Mouse (Mus musculus): Measurements from ENCODE around the gene Calu.
"Not testable (repeated sequence)": the region's sequence is repeated elsewhere in the genome, so short reads cannot be mapped to it uniquely, and the experiment has no call there.

The Calu gene

DNA sequence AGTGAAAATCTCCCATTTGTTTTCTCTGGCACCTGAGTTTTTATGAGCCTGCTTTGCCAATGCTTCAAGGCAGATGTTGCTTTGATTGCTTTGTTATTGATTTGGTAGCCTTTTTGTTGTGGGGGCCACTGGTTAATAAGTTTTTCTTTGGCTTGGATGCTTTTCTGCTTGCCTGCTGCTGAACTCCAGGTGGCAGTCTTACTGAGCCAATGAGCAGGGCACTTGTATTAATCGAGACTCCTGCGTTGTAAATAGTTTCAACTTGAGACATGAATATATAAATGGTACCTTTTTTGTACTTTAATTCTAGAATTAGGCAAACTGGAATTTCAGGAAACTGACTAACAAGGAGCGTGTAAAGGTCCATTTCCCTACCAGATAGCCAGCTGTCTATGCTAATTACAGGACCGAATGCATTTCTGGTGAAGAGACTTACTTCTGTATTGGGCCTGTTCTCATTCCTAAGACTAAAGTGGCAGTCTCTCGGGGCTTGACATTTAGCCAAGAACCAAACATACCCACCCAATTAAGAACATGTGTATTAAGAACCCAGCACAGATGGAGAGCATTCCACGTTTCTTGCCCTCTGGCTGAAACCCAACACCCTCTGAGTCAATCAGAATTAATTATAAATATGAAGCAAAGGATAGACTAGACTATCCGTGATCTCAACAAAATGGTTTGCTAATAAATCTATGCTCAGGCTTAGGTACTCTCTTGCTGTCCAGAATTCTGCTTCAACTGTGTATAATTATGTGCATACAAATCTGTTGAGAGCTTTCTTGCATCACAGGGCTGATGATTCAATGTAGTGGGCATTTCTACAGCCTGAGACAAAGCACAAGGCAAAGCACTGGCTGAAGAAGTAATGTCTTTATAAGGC lies 14.6 kb downstream of the Calu start:
- DNase-seq (ENCODE audit: low spot score in 2 of 2): no peak

DNA sequence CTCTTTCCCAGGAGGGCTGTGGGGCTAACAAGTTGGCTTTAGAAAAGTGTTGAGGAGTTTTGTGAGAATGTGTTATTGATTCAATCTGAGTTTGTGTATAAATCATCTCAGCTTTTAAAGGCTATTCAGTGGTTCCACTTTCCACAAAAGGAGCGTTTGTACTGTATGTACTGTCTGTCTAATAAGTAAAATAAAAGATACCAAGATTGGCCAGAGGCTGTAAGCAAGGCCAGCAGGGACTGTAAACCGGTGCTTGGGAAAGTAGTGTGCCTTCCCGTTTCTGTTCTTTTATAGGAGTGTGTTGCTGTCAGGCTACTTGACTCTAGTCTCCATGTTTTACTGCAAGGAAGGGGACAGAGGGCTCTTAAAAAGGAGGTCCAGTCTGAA lies 15.3 kb downstream of the Calu start:
- DNase-seq (ENCODE audit: low spot score in 2 of 2): no peak

DNA sequence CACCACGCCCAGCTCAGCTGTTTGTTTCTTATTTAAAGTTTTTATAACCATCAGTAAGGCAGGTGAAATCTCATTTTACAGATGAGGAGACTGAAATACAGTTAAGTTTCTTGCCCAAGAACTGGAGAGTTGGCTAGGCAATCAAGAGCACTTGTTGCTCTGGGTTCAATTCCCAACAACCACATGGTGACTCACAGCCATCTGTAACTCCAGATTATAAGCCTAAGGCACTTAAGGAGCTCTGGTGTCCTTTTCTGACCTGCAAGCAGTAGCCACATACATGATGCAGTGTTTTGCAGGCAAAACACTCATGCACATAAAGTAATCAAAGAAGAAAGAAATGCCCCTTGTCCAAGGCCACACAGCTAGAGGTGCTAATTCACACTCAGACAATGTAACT lies 17.4 kb downstream of the Calu start:
- no peak for DNase-seq (ENCODE audit: low spot score in 2 of 2)

DNA sequence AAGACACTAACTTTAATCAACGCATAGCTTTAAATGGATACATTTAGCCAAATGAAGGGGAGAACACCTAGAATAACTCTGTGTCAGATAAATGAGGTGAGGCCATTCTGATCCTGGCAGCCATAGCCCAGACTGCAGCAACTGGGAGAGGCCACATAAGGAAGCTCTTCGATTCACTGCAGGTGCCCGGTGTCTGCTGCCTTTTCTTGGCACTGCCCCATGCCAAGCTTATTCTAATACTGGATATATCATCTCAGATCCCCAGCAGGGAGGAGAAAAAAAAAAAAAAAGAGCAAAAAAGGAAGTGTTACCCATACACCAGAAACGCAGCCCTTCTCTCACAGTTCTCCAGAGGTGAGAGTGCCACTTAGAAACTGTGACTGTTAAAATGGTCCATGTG lies 29.5 kb downstream of the Calu start:
- no peak for DNase-seq (ENCODE audit: low spot score in 2 of 2)

DNA sequence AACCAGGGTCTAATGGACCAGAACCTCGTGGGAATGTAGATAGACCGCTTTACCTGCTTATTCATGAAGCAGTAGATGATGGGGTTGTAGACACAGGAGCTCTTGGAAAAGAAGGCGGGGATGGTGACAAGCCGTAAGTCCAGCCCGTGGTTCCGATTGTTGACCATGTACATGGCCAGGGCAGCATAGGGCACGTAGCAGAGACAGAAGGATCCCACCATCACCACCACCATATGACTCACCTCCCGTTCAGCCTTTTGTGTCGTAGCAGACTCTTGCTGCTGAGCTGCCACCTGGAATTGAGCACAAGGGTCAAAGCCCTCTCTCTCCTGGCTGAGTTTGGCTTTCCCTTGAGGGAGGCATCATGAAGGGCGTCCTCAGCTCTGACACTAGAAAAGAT lies 30.8 kb downstream of the Calu start:
- DNase-seq (ENCODE audit: low spot score in 2 of 2): no peak

DNA sequence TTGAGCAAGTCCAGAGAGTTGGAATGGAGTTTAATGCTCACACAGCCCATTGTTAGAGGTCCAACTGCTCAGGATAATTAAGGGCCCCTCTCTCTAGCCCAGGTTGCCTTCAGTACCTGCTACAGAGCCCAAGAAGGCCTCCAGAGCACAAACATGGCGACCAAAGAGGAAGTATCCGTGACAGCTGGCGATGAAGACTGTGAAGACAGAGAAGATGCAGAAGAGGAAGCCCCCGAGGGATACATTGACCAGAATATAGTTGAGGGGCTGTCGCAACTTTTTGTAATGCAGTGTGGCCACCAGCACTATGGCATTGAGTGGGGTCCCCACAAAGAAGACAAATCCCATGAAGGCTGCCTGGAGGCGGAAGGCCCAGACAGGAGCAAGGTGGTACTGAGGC lies 32.1 kb downstream of the Calu start:
- no peak for DNase-seq (ENCODE audit: low spot score in 2 of 2)

DNA sequence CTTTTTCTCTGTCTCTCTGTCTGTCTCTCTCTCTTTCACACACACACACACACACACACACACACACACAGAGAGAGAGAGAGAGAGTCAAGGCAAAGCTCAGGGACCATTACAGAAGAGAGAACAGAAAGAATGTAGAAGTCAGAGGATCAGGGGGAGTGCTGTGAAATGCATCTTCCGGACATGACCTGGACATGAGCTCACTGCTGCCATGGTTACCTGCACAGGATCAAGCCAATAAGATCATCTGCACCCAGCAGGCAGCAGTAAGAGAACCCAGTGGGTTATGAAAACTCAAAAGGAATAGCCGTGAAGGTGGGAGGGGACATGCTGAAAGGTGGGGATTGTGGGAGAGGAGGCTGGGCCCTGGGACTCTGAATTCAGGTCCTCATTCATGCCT lies 34.6 kb downstream of the Calu start:
- no peak for DNase-seq (ENCODE audit: low spot score in 2 of 2)

DNA sequence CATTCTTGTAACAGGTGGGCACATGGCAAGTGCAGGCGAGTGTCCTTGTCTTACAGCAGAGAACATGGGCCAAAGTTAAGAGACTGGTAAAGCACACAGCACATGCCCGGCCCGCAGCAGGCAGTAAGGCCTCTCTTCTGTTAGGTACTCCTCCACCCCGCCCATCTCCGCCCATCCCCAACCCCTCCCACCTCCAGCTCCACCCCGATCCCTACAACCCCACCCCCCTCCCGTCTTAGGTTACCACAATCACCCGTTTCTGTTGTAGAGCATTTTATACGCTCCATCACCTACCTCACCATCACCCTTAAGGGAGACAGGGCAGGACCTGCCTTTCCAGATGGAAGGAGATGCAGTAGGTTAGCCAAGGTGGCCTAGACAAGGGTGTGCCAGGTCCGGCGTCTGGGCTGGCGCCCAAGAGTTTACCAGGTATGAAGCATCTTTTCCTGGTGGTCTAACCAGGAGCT lies 40.2 kb downstream of the Calu start, which contains the start of gene Opn1sw:
TSS of gene Opn1sw (minus strand) at position 417 of the 467 bp plus-strand sequence.
- DNase-seq (ENCODE audit: low spot score in 2 of 2): no peak

DNA sequence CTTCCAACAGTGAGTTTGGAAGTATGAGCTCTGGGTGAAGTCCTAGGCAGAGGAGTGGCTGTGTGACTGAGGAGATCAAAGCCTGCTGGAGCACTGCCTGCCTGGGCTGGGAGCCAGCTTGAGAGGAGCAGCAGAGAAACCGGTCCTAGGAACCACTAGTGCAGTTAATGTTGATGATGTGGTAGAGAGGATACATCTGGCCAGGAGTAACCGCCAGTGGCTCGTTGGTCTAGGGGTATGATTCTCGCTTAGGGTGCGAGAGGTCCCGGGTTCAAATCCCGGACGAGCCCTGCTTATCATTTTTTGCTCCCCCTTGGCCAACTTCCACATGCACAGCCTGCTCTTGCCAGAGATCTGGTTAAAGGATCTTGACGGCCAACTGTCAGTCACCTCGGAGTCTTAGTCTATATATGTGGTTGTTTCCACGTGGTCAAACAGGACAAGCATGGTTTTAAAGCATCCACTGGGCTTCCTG lies 40.8 kb downstream of the Calu start:
- DNase-seq (ENCODE audit: low spot score in 2 of 2): peak; percentile 78 to 84

DNA sequence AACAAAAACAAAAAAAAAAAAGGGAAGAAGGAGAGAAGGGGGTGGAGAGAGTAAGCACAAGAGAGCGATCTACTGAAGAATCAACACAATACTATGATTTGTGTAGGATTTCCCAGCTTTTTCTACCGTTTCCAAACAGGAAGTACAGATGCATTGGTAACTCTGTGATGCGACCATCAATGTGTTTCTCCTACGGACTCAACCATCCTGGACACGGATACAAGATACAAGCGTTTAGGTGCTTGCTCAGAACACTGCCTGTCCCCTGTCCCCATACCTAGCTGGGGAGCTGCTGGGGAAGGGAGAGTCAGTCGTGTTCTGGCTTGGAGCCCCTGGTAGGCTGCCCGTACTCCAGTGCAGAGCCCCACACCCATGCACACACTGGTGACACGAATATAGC lies 41.6 kb downstream of the Calu start:
- no peak for DNase-seq (ENCODE audit: low spot score in 2 of 2)

DNA sequence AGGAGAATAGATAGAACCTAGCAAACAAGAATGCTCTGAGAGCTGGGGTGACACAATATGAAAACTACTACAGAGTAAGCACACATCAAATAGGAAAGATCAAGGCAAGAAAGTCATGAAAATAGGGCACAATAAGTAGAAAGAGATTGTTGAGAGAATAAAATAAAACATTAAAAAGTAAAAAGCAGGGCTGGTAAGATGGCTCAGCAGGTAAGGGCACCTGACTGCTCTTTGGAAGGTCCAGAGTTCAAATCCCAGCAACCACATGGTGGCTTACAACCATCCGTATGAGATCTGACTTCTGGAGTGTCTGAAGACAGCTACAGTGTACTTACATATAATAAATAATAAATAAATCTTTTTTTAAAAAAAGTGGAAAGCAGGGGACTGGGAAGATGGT lies 42.6 kb downstream of the Calu start:
- not testable (repeated sequence) for DNase-seq (ENCODE audit: low spot score in 2 of 2)

DNA sequence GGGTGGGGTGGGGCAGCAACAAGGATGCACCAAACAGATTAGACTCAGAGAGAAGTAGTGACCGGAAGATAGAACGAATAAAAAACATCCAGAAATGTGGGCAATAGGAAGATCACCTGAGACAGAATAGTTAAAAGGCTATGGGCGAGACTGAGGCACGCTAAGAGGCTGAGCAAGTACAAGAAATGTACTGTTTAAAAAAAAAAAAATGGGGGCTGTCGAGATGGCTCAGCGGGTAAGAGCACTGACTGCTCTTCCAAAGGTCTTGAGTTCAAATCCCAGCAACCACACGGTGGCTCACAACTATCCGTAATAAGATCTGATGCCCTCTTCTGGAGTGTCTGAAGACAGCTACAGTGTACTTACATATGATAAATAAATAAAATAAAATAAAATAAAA lies 43.4 kb downstream of the Calu start:
- not testable (repeated sequence) for DNase-seq (ENCODE audit: low spot score in 2 of 2)

DNA sequence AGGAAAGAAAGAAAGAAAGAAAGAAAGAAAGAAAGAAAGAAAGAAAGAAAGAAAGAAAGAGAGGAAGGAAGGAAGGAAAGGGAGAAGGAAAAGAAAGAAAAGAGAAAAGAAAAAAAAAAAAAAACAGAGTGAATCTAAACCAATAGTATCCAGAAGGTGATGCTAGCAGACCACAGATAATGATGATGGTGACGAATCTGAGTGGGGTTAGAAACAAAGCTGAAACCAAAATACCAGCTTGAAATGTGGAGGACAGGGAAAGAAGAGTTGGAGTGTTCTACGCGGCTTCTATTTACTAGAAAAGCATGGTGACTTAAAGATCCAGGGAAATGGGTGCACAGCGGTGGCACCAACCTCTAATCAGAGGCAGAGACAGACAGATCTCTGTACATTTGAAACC lies 43.9 kb downstream of the Calu start:
- DNase-seq (ENCODE audit: low spot score in 2 of 2): no peak

DNA sequence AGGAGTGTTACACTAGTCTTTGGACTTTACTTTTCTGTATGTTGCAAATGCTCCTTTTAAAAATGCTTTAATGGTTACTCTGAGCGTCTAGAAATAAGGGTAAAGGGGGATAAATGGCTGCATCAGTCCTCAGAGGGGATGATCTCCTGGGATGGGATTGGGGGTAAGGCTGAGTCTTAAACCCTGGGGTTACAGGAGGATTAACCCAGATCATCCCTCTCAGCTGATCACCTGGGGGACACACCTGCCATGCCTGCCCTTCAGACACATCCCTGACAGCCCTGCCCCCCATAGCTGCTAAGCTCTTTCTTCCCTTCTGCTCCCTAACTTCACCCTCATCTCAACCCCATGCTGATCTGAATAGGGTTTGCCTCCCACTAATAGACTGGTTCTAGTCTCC lies 46.4 kb downstream of the Calu start:
- no peak for DNase-seq (ENCODE audit: low spot score in 2 of 2)

DNA sequence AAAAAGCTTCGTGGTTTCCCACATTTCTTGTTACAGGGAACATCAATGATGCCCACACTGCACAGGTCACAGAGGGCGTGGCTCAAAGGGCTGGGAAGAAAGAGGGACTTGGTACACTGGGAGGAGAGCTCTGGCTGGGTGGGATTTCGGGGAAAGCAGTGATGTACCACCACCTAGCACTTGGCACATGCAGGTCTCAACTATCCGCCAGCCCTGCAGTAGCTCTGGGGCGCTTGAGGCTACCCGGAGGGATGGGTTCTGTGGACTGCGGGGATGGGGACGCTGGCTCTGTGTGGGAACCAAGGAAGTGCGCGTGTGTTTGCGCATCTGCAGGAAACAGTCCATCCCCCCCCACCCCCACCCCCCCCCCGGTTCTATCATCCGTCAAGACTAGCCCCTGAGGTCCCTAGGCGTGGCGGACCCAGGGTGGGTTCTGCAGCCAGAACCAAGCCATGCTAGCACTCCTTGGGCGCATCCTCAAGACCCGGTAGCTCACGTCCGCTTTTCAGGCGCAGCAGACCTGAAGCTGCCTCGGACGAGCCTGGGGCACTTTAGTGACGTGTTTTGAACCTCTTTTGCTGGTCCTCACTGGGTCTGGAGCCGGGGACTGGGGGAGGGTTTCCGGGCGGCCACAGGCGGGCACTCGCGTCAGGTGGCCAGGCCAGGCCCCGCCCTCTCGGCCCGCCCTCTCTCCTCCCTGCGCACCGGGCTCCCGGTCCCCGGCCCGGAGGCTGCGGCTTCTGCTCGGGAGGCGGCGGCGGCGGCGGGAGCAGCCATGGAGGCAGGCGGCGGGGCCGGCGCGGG lies 48.2 kb downstream of the Calu start, which contains the start of gene Ccdc136:
TSS of gene Ccdc136 (plus strand) at position 400 of the 804 bp plus-strand sequence.
- peak; percentile 78 to 82 for DNase-seq (ENCODE audit: low spot score in 2 of 2)

DNA sequence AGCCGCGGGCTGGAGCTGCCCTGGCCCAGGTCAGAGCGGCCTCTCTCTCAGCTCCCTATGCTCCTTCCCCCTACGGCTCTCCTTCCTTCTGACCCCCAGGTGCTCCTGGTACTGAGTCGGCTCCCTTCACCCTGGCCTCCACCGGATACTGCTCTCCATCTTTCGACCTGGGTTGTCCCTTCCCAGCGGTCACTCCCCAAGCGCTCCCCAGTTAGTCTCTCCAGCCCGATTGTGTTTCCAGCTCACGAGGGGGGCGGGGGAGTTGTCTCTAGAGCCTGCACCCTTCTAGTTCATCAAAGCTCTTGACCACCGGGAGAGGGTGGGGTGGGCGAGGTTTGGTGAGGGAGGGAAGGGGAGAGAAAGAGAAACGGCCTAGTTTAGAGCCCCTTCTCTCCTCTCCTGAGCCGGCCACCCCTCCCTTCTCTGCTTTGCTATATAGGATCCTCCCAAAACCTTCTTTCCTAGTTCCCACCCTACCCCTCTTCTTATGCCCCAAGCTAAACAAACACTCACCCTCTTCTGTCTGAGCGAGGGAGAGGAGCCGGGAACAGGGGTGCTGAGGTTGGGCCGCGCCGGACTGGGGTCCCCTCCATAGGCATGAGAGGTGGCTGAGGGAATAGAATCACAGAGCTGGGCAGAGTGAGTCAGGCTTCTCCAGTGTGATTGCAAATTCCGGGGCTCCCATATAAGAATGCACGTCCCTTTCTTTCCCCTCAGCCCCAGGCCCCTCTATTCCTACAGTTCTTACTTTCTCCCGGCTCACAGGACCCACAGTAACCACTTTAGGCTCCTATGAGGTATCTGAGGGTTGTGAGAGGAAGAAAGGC lies 49.1 kb downstream of the Calu start:
- no peak for DNase-seq (ENCODE audit: low spot score in 2 of 2)

DNA sequence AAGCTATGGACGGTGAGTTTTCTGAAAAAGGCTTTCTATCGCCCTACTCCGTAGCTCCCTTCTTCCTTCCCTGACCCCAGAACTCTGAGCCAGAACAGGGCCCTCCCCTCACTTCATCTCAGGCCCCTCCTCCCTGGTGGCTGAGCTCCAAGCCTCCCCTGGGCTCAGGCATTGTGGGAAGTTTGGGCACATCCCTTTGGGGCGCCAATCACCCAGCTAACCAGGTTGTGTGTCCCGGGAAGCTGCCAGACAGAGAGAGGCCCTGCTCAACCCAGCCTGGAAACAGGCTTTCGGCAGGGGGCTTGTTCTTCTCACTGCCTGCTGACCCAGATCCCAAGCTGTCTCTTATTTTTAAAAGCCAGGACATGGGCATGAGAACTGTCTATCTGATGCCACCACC lies 49.7 kb downstream of the Calu start:
- DNase-seq (ENCODE audit: low spot score in 2 of 2): peak; percentile 31 to 37

DNA sequence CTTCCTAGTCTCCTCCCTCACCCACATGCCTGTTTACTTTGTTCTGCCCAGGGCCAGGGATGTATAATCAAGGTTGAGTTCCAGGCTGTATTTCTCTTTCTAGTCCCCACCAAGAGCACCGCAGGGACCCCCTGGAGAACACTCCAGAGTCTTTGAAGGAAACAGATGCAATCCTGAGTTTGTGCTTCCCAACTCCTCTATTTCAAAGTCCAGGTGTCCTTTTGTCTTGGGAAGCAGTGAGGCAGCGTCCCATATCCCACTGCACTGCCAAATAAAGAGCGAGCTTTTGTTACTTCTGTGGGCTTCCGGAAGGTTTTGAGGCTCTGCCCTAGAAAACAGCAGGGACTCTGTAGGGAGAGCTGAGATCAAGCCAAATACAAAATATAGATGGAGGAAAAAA lies 52.0 kb downstream of the Calu start:
- no peak for DNase-seq (ENCODE audit: low spot score in 2 of 2)

DNA sequence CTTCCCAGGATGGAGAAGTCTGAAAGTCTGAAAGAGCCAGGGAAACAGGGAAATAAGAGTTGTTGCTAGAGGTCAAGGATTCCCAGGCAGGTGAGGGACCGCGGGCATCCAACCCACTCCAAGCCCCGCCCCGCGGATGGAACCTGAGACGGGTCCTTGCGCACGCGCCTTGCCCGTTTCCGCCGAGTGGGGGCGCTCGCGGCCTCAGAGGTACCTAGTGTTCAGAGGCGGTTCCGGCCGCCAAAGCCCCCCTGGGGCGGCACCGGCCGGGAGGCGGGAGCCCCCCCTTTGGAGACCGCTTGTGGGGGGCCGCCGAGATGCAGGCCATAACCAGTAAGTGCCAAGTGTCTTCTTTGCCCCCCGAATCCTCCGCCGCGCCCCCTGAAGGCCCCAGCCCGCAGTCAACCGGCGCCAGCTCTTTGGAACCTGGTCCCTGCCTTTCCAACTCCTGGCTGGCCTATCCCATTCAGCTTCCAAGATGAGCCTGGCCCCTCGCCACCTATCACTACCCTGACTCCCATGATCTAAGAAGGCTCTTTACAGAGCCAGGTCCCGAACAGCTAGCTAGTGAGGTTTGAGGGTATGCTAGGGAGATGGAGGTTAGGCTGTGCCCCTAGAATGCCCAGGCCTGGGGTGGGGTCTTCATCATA lies 54.9 kb downstream of the Calu start:
- DNase-seq (ENCODE audit: low spot score in 2 of 2): no peak

DNA sequence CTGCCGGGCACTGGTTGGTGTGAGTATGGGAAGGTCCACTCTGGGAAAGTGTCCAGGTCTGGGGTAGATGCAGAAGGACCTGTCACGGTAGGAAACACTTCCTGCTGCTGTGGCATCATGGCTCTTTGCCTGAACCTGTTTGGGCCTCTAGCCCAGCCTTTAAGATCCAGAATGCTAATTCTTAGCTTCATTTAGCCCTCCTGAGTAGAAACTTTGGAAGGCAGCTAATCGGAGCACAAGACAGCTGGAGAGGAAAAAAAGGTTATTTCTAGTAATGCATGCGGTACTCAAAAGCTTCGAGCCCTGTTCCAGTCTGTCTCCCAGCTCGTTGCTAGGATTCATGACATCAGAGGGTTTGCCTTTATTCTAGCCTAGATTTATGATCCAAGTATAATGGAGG lies 58.5 kb downstream of the Calu start:
- peak in 1 of 2 experiments; percentile 37 for DNase-seq (ENCODE audit: low spot score in 2 of 2)

DNA sequence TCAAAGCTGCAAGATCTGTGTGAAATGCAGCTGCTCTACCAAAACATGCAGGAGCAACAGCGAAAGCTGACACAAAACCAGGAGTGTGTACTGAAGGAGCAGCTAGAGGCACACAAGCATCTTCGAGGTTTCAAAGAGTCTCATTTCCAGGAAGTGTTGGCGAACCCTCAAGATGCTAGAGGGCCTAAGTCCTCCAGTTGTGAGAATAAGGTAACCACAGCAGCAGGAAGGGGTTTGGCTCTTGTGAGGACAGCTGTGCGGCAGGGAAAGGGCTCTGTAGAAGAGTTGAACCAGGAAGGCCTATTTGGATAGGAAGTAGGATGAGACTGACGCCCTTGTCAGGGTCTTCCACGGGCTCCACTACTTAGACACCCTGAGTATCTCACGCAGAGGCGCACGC lies 67.6 kb downstream of the Calu start:
- no peak for DNase-seq (ENCODE audit: low spot score in 2 of 2)
